Mouse (Mus musculus) liver, embryonic 14.5 days (tissue): ENCODE measurements around the gene Nek11.

Experiments used
- CTCF ChIP-seq: IDR thresholded peaks from 2 replicates; pipeline ENCODE4 v1.5.1; 2016; ENCODE audit warnings: antibody characterized with exemption, low read depth, control low read depth
- EP300 ChIP-seq: IDR thresholded peaks from 2 replicates; pipeline ENCODE4 v1.6.1; 2016; ENCODE audit warnings: antibody characterized with exemption, low read depth

DNA sequence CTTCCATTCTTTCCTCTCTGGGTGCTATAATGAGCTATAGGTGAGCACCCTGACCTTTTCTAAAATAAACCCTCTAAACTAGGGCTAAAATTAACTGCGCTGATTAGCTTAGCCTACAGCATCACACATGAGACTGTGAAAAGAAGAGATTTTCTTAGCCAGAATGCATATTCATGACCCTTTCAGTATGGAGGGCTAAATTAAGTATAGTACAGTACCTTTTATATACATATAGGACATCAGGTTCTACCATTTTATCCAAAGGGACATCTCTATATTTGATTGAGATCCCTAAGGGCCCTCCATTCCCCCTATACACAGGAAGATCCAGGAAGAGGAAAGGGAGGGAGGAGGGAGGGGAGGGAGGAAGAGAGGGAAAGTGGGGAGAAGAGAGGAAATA, 141.2 kb downstream of the Nek11 start:
- TF ChIP-seq EP300, result no peak
- no peak for TF ChIP-seq CTCF
